Mouse (Mus musculus) hindbrain, embryonic 15.5 days (tissue): ENCODE data around the gene Sptlc2. TPM values are rescaled to one million over a fixed set of nuclear protein-coding genes. Genes with fewer than 3 reads are reported as not detected.
A peak's percentile ranks its signal among the peaks of the same experiment; 100 is the strongest.

Experiments used
- ATAC-seq: fragments of 200-750 bp; cut with Nextera tagmentation; 2 replicates; pipeline ENCODE4 v1.8.0; 2017; ENCODE audit warnings: low read depth, moderate number of reproducible peaks, moderate TSS enrichment; ENCODE audit not compliant: low FRiP score
- H3K27ac ChIP-seq: fragments of 300-500 bp; sonication (generic); replicated peaks from 2 replicates; pipeline ENCODE4 v1.5.1; 2015; ENCODE audit warnings: mild to moderate bottlenecking, inconsistent platforms
- H3K27me3 ChIP-seq: fragments of 300-500 bp; sonication (generic); 2 replicates; pipeline ENCODE4 v1.6.1; 2015; ENCODE audit warnings: control low read depth, inconsistent platforms
- H3K36me3 ChIP-seq: fragments of 300-500 bp; sonication (generic); 2 replicates; pipeline ENCODE4 v1.6.1; 2015; ENCODE audit warnings: control low read depth, inconsistent platforms
- H3K4me1 ChIP-seq: fragments of 300-500 bp; sonication (generic); replicated peaks from 2 replicates; pipeline ENCODE4 v1.6.1; 2015; ENCODE audit warnings: control low read depth, inconsistent platforms
- H3K4me2 ChIP-seq: fragments of 300-500 bp; sonication (generic); 2 replicates; pipeline ENCODE4 v1.6.1; 2015; ENCODE audit warnings: moderate library complexity, mild to moderate bottlenecking, inconsistent platforms
- H3K4me3 ChIP-seq: fragments of 300-500 bp; sonication (generic); 2 replicates; pipeline ENCODE4 v1.5.1; 2015; ENCODE audit warnings: mild to moderate bottlenecking, inconsistent platforms
- H3K9ac ChIP-seq: fragments of 300-500 bp; sonication (generic); 2 replicates; pipeline ENCODE4 v1.6.1; 2015; ENCODE audit warnings: inconsistent platforms
- H3K9me3 ChIP-seq: fragments of 300-500 bp; sonication (generic); 2 replicates; pipeline ENCODE4 v1.6.1; 2016; ENCODE audit warnings: control low read depth, inconsistent platforms
- WGBS: fragments of 180-500 bp; shearing (Covaris S2); methylation state at CpG from one replicate; pipeline ENCODE4 v1.1.7; 2015; 5-methylcytosine and 5-hydroxymethylcytosine counted together
- polyA plus RNA-seq: library from polyadenylated mRNA; unstranded; fragments of >200 nt; fragmentation: Nextera tagmentation; extraction: Ambion mirVana; gene quantifications from 2 replicates; pipeline ENCODE4 v1.2.1, GENCODE M21; 2015

The Sptlc2 gene
- polyA plus RNA-seq, 1 experiment from 2014 or later, result 57.6 TPM

- no peak overlapping the region for H3K27ac ChIP-seq
- no peaks in the 10 kb centered on the region for H3K27me3 ChIP-seq
- no peak overlapping the region for H3K4me3 ChIP-seq
- no peaks in the 10 kb centered on the region for H3K36me3 ChIP-seq
- 0 out of 2 replicates have a peak, but pooled peaks cover 2% of the 10 kb centered on the region for H3K4me1 ChIP-seq
- no peak overlapping the region for H3K4me2 ChIP-seq
- H3K9me3 ChIP-seq, result no peaks in the 10 kb centered on the region
- no peak overlapping the region for H3K9ac ChIP-seq
- WGBS, result 24% methylated on average over 4 of the region's 4 CpGs
- peak; percentile 65 for ATAC-seq
Observed at GRCm38 (mm10) chr12:87413179-87413790, 25.1 kb upstream of the Sptlc2 start.

- H3K4me1 ChIP-seq, result 0 out of 2 replicates have a peak, but pooled peaks cover 2% of the 10 kb centered on the region
- no peaks in the 10 kb centered on the region for H3K27me3 ChIP-seq
- no peaks in the 10 kb centered on the region for H3K9me3 ChIP-seq
- H3K36me3 ChIP-seq, result no peaks in the 10 kb centered on the region
- H3K27ac ChIP-seq, result no peak overlapping the region
- WGBS, result 69% methylated on average over 7 of the region's 7 CpGs
- no peak overlapping the region for H3K9ac ChIP-seq
- no peak for ATAC-seq
- no peak overlapping the region for H3K4me2 ChIP-seq
- no peak overlapping the region for H3K4me3 ChIP-seq
Observed at GRCm38 (mm10) chr12:87410999-87411398, 22.8 kb upstream of the Sptlc2 start.

GRCm38 (mm10) chr12:87409123-87409522 lies 21.0 kb upstream of the Sptlc2 start:
- Histone ChIP-seq H3K4me1 (0 out of 2 replicates have a peak, but pooled peaks cover 2% of the 10 kb centered on the region), H3K9ac (no peak overlapping the region), H3K27ac (no peak overlapping the region), H3K9me3 (no peaks in the 10 kb centered on the region), H3K4me2 (no peak overlapping the region), H3K4me3 (no peak overlapping the region), H3K36me3 (no peaks in the 10 kb centered on the region), H3K27me3 (no peaks in the 10 kb centered on the region)
- no peak for ATAC-seq
- WGBS, result 82% methylated on average over 4 of the region's 4 CpGs

GRCm38 (mm10) chr12:87407869-87408605 lies 19.9 kb upstream of the Sptlc2 start:
- ATAC-seq, result no peak
- Histone ChIP-seq H3K27me3 (no peaks in the 10 kb centered on the region), H3K4me2 (0 out of 2 replicates have a peak overlapping the region, but pooled peaks have one; percentile 20), H3K9ac (no peak overlapping the region), H3K9me3 (no peaks in the 10 kb centered on the region), H3K4me3 (no peak overlapping the region), H3K27ac (no peak overlapping the region), H3K4me1 (no peaks in the 10 kb centered on the region), H3K36me3 (no peaks in the 10 kb centered on the region)
- WGBS, result 44% methylated on average over 21 of the region's 21 CpGs

GRCm38 (mm10) chr12:87405721-87406120 lies 17.6 kb upstream of the Sptlc2 start:
- Histone ChIP-seq H3K27ac (no peak overlapping the region), H3K36me3 (no peaks in the 10 kb centered on the region), H3K4me3 (no peak overlapping the region), H3K4me1 (no peaks in the 10 kb centered on the region), H3K27me3 (no peaks in the 10 kb centered on the region), H3K4me2 (no peak overlapping the region), H3K9ac (no peak overlapping the region), H3K9me3 (no peaks in the 10 kb centered on the region)
- 79% methylated on average over 3 of the region's 3 CpGs for WGBS
- no peak for ATAC-seq

- Histone ChIP-seq H3K27ac (no peak overlapping the region), H3K4me1 (no peaks in the 10 kb centered on the region), H3K9ac (no peak overlapping the region), H3K4me3 (no peak overlapping the region), H3K4me2 (no peak overlapping the region), H3K27me3 (no peaks in the 10 kb centered on the region), H3K9me3 (no peaks in the 10 kb centered on the region), H3K36me3 (no peaks in the 10 kb centered on the region)
- WGBS, result 91% methylated on average over 4 of the region's 4 CpGs
- no peak for ATAC-seq
Observed at GRCm38 (mm10) chr12:87405165-87405564, 17.0 kb upstream of the Sptlc2 start.

- Histone ChIP-seq H3K9me3 (no peaks in the 10 kb centered on the region), H3K4me1 (no peaks in the 10 kb centered on the region), H3K27me3 (no peaks in the 10 kb centered on the region), H3K4me3 (no peak overlapping the region), H3K4me2 (no peak overlapping the region), H3K27ac (no peak overlapping the region), H3K36me3 (no peaks in the 10 kb centered on the region), H3K9ac (no peak overlapping the region)
- 58% methylated on average over 6 of the region's 6 CpGs for WGBS
- ATAC-seq, result no peak
Observed at GRCm38 (mm10) chr12:87401883-87402282, 13.7 kb upstream of the Sptlc2 start.

GRCm38 (mm10) chr12:87399119-87399819 lies 11.1 kb upstream of the Sptlc2 start:
- H3K27ac ChIP-seq, result no peak overlapping the region
- no peaks in the 10 kb centered on the region for H3K27me3 ChIP-seq
- ATAC-seq, result no peak
- no peak overlapping the region for H3K9ac ChIP-seq
- H3K4me3 ChIP-seq, result no peak overlapping the region
- H3K9me3 ChIP-seq, result no peaks in the 10 kb centered on the region
- no peaks in the 10 kb centered on the region for H3K36me3 ChIP-seq
- no peak overlapping the region for H3K4me2 ChIP-seq
- no peaks in the 10 kb centered on the region for H3K4me1 ChIP-seq
- WGBS, result 88% methylated on average over 10 of the region's 10 CpGs

GRCm38 (mm10) chr12:87397811-87398417 lies 9.8 kb upstream of the Sptlc2 start:
- Histone ChIP-seq H3K36me3 (no peaks in the 10 kb centered on the region), H3K27me3 (no peaks in the 10 kb centered on the region), H3K9me3 (no peaks in the 10 kb centered on the region), H3K4me1 (no peaks in the 10 kb centered on the region), H3K27ac (no peak overlapping the region), H3K4me3 (no peak overlapping the region), H3K9ac (no peak overlapping the region), H3K4me2 (no peak overlapping the region)
- WGBS, result 66% methylated on average over 4 of the region's 4 CpGs
- ATAC-seq, result no peak

GRCm38 (mm10) chr12:87397126-87397525 lies 9.0 kb upstream of the Sptlc2 start:
- Histone ChIP-seq H3K36me3 (no peaks in the 10 kb centered on the region), H3K9me3 (no peaks in the 10 kb centered on the region), H3K27me3 (no peaks in the 10 kb centered on the region), H3K4me1 (no peaks in the 10 kb centered on the region), H3K4me2 (no peak overlapping the region), H3K4me3 (no peak overlapping the region), H3K27ac (no peak overlapping the region), H3K9ac (no peak overlapping the region)
- no peak for ATAC-seq
- WGBS, result 82% methylated on average over 4 of the region's 4 CpGs

GRCm38 (mm10) chr12:87394316-87394715 lies 6.2 kb upstream of the Sptlc2 start:
- H3K4me1 ChIP-seq, result no peaks in the 10 kb centered on the region
- H3K27ac ChIP-seq, result no peak overlapping the region
- H3K9ac ChIP-seq, result no peak overlapping the region
- no peak for ATAC-seq
- no peak overlapping the region for H3K4me3 ChIP-seq
- H3K36me3 ChIP-seq, result no peaks in the 10 kb centered on the region
- H3K27me3 ChIP-seq, result no peaks in the 10 kb centered on the region
- H3K9me3 ChIP-seq, result no peaks in the 10 kb centered on the region
- H3K4me2 ChIP-seq, result no peak overlapping the region
- 90% methylated on average over 6 of the region's 6 CpGs for WGBS
